Mouse (Mus musculus) forebrain, embryonic 14.5 days (tissue): ENCODE data around the gene Gm20388. TPM values are rescaled to one million over a fixed set of nuclear protein-coding genes. Genes with fewer than 3 reads are reported as not detected.

Experiments
- ATAC-seq: fragments of 200-750 bp; cut with Nextera tagmentation; 2 replicates; pipeline ENCODE4 v1.8.0; 2017; ENCODE audit warnings: mild to moderate bottlenecking, moderate library complexity
- DNase-seq: peaks from one replicate; pipeline ENCODE4 v3.0.0-alpha.2; 2015; ENCODE audit warnings: low spot score
- H3K27ac ChIP-seq: fragments of 300-500 bp; sonication (generic); 2 replicates; pipeline ENCODE4 v1.5.1; 2014; ENCODE audit warnings: low read depth, mild to moderate bottlenecking, control low read depth, low read length, moderate library complexity
- H3K27me3 ChIP-seq: fragments of 300-500 bp; sonication (generic); replicated peaks from 2 replicates; pipeline ENCODE4 v1.6.1; 2014; ENCODE audit warnings: low read length, control low read depth, mixed read lengths; ENCODE audit not compliant: control insufficient read depth, insufficient read depth
- H3K36me3 ChIP-seq: fragments of 300-500 bp; sonication (generic); 2 replicates; pipeline ENCODE4 v1.6.1; 2014; ENCODE audit warnings: low read length, control low read depth; ENCODE audit not compliant: control insufficient read depth, insufficient read depth
- H3K4me1 ChIP-seq: fragments of 300-500 bp; sonication (generic); 2 replicates; pipeline ENCODE4 v1.6.1; 2014; ENCODE audit warnings: antibody characterized with exemption, low read length, control low read depth; ENCODE audit not compliant: control insufficient read depth, insufficient read depth
- H3K4me2 ChIP-seq: fragments of 300-500 bp; sonication (generic); 2 replicates; pipeline ENCODE4 v1.6.1; 2014; ENCODE audit warnings: mild to moderate bottlenecking, control low read depth, low read length
- H3K4me3 ChIP-seq: fragments of 300-500 bp; sonication (generic); 2 replicates; pipeline ENCODE4 v1.5.1; 2014; ENCODE audit warnings: low read depth, low read length, control low read depth
- H3K9ac ChIP-seq: fragments of 300-500 bp; sonication (generic); 2 replicates; pipeline ENCODE4 v1.6.1; 2014; ENCODE audit warnings: mild to moderate bottlenecking, low read length, control low read depth, moderate library complexity
- H3K9me3 ChIP-seq: fragments of 300-500 bp; sonication (generic); replicated peaks from 2 replicates; pipeline ENCODE4 v1.6.1; 2016; ENCODE audit warnings: low read length, control low read depth, mixed read lengths; ENCODE audit not compliant: control insufficient read depth
- WGBS: fragments of 180-500 bp; shearing (Covaris S2); extraction: QIAGEN DNeasy Blood & Tissue Kit; methylation state at CpG from one replicate; pipeline ENCODE4 v1.1.7; 2014; 5-methylcytosine and 5-hydroxymethylcytosine counted together
- polyA plus RNA-seq: library from polyadenylated mRNA; unstranded; fragments of >200 nt; fragmentation: Nextera tagmentation; extraction: Ambion mirVana; gene quantifications from 2 replicates; pipeline ENCODE4 v1.2.1, GENCODE M21; 2014

Gm20388 gene
- polyA plus RNA-seq, 1 experiment from 2014 or later = 7.4 TPM

- WGBS = 89% methylated on average over 8 of the region's 8 CpGs
- no peaks in the 10 kb centered on the region for H3K27me3 ChIP-seq
- H3K4me2 ChIP-seq = no peak overlapping the region
- DNase-seq (no peak), ATAC-seq (no peak)
- H3K9ac ChIP-seq = no peak overlapping the region
- H3K4me3 ChIP-seq = no peak overlapping the region
- no peaks in the 10 kb centered on the region for H3K9me3 ChIP-seq
- H3K36me3 ChIP-seq = no peaks in the 10 kb centered on the region
- H3K4me1 ChIP-seq = no peaks in the 10 kb centered on the region
- no peak overlapping the region for H3K27ac ChIP-seq
Observed at GRCm38 (mm10) chr8:121842064-121842955, 1931.7 kb downstream of the Gm20388 start.

- Histone ChIP-seq H3K36me3 (no peaks in the 10 kb centered on the region), H3K9ac (no peak overlapping the region), H3K4me2 (no peak overlapping the region), H3K27me3 (no peaks in the 10 kb centered on the region), H3K4me3 (no peak overlapping the region), H3K9me3 (no peaks in the 10 kb centered on the region), H3K4me1 (no peaks in the 10 kb centered on the region), H3K27ac (no peak overlapping the region)
- no peak for ATAC-seq
- WGBS = 70% methylated on average over 3 of the region's 3 CpGs
- no peak for DNase-seq
Observed at GRCm38 (mm10) chr8:121843184-121843733, 1932.6 kb downstream of the Gm20388 start.

- no peaks in the 10 kb centered on the region for H3K4me1 ChIP-seq
- H3K9ac ChIP-seq = no peak overlapping the region
- H3K27me3 ChIP-seq = no peaks in the 10 kb centered on the region
- WGBS = 59% methylated on average over 6 of the region's 7 CpGs
- H3K4me3 ChIP-seq = no peak overlapping the region
- no peak overlapping the region for H3K4me2 ChIP-seq
- H3K36me3 ChIP-seq = no peaks in the 10 kb centered on the region
- no peak overlapping the region for H3K27ac ChIP-seq
- H3K9me3 ChIP-seq = no peaks in the 10 kb centered on the region
- ATAC-seq (no peak), DNase-seq (no peak)
Observed at GRCm38 (mm10) chr8:121844765-121845164, 1934.1 kb downstream of the Gm20388 start.

GRCm38 (mm10) chr8:121846815-121847214 is 1936.2 kb downstream of the Gm20388 start:
- Histone ChIP-seq H3K4me1 (peaks cover 6% of the 10 kb centered on the region; the same call in 1 of the 2 replicates), H3K4me2 (no peak overlapping the region), H3K9me3 (no peaks in the 10 kb centered on the region), H3K27ac (no peak overlapping the region), H3K36me3 (no peaks in the 10 kb centered on the region), H3K4me3 (no peak overlapping the region), H3K27me3 (no peaks in the 10 kb centered on the region), H3K9ac (no peak overlapping the region)
- ATAC-seq (no peak), DNase-seq (no peak)

GRCm38 (mm10) chr8:121847261-121847822 is 1936.7 kb downstream of the Gm20388 start:
- Histone ChIP-seq H3K36me3 (no peaks in the 10 kb centered on the region), H3K9ac (no peak overlapping the region), H3K4me3 (no peak overlapping the region), H3K27ac (no peak overlapping the region), H3K27me3 (no peaks in the 10 kb centered on the region), H3K4me1 (peaks cover 6% of the 10 kb centered on the region; the same call in 1 of the 2 replicates), H3K9me3 (no peaks in the 10 kb centered on the region), H3K4me2 (no peak overlapping the region)
- ATAC-seq = no peak
- DNase-seq = no peak
- 75% methylated on average over 10 of the region's 10 CpGs for WGBS

- Histone ChIP-seq H3K9me3 (no peaks in the 10 kb centered on the region), H3K9ac (no peak overlapping the region), H3K4me2 (no peak overlapping the region), H3K4me1 (peaks cover 6% of the 10 kb centered on the region; the same call in 1 of the 2 replicates), H3K27me3 (no peaks in the 10 kb centered on the region), H3K27ac (no peak overlapping the region), H3K4me3 (no peak overlapping the region), H3K36me3 (no peaks in the 10 kb centered on the region)
- DNase-seq (no peak), ATAC-seq (no peak)
- WGBS = 72% methylated on average over 6 of the region's 6 CpGs
Observed at GRCm38 (mm10) chr8:121847987-121848386, 1937.3 kb downstream of the Gm20388 start.

GRCm38 (mm10) chr8:121848495-121848894 is 1937.9 kb downstream of the Gm20388 start:
- Histone ChIP-seq H3K27ac (no peak overlapping the region), H3K4me3 (no peak overlapping the region), H3K9me3 (no peaks in the 10 kb centered on the region), H3K4me1 (peaks cover 6% of the 10 kb centered on the region; the same call in 1 of the 2 replicates), H3K9ac (no peak overlapping the region), H3K4me2 (no peak overlapping the region), H3K36me3 (no peaks in the 10 kb centered on the region), H3K27me3 (no peaks in the 10 kb centered on the region)
- DNase-seq = no peak
- no peak for ATAC-seq
- WGBS = 77% methylated on average over 10 of the region's 10 CpGs

- DNase-seq = no peak
- 73% methylated on average over 9 of the region's 9 CpGs for WGBS
- no peak for ATAC-seq
Observed at GRCm38 (mm10) chr8:121849303-121849702, 1938.7 kb downstream of the Gm20388 start.

GRCm38 (mm10) chr8:121850018-121850417 is 1939.4 kb downstream of the Gm20388 start:
- Histone ChIP-seq H3K27ac (no peak overlapping the region), H3K27me3 (no peaks in the 10 kb centered on the region), H3K9ac (no peak overlapping the region), H3K9me3 (no peaks in the 10 kb centered on the region), H3K4me1 (peaks cover 6% of the 10 kb centered on the region; the same call in 1 of the 2 replicates), H3K4me2 (no peak overlapping the region), H3K36me3 (no peaks in the 10 kb centered on the region), H3K4me3 (no peak overlapping the region)
- ATAC-seq = peak; percentile 38; the same call in 1 of the 2 replicates
- DNase-seq = peak; percentile 85
- 11% methylated on average over 6 of the region's 6 CpGs for WGBS

More at GRCm38 (mm10) chr8:121849303-121849702, 1938.7 kb downstream of the Gm20388 start:
- no peaks in the 10 kb centered on the region for H3K36me3 ChIP-seq
- peaks cover 6% of the 10 kb centered on the region; the same call in 1 of the 2 replicates for H3K4me1 ChIP-seq
- H3K27ac ChIP-seq = no peak overlapping the region
- H3K9me3 ChIP-seq = no peaks in the 10 kb centered on the region
- H3K4me2 ChIP-seq = no peak overlapping the region
- no peak overlapping the region for H3K9ac ChIP-seq
- no peaks in the 10 kb centered on the region for H3K27me3 ChIP-seq
- H3K4me3 ChIP-seq = no peak overlapping the region
